Mouse (Mus musculus) regulatory T cell (primary cell): ENCODE measurements around the gene Gm21586.
"Not testable (repeated sequence)": the region's sequence is repeated elsewhere in the genome, so short reads cannot be mapped to it uniquely, and the experiment has no call there.

Experiments
- in situ Hi-C: fragments of 300-600 bp; cut with MboI, MseI; formaldehyde crosslinking; loops from one replicate; pipeline ENCODE4 v1.15.1; 2025; ENCODE audit warnings: high pct_unique_total_duplicates

Gene Gm21586

DNA sequence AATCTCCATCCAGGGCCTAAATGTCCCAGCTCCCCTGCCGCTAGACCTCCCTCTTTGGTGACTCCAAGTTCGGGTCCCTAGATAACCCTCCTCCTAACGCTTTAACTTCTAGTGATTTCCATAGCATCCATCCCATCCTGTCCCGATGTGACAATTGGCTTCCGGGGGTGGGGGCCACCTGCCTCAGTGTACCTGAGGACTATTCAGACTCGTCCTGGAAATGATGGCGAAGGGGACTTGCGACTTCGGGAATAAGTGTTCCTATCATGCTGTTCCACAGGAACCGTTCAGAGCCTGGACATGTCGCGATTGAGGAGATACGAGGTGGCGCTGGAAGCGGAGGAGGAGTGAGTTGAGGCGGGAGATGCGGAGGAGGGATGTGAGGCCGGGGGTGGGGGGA, at the start of gene Gm21586:
Gm21586 (plus strand) TSS at position 301 of the 400 bp plus-strand sequence.
- in situ Hi-C loops, result not testable (repeated sequence)

DNA sequence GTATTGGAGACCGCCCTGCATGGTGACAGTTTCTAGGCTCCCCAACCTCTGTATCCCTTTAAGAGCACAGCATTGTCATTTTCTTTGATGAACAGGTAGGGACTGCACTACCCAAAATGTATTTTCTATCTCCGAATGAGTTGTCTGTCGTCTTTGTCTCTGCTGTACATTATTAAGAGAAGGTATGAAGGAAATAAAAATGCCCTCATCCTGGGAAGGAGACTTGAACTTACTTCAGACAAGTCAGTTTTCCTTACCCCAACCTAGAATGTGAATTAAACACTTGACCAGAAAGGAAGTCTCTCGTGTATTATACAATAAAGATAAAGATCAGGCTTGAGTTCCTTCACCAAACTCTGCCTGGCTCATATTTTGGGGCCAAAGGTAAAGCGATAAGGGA, 27.3 kb downstream of the Gm21586 start, which contains the start of gene Gm2163:
Gm2163 (plus strand) TSS at position 301 of the 400 bp plus-strand sequence.
- in situ Hi-C loops, result not testable (repeated sequence)
